Mouse (Mus musculus) erythroblast, embryonic 14.5 days (primary cell): ENCODE results near the gene Arhgdib.

Experiments
- GATA1 ChIP-seq: IDR thresholded peaks from 2 replicates; pipeline ENCODE4 v1.6.1; 2012; ENCODE audit warnings: low read length, inconsistent platforms, mixed read lengths
- TAL1 ChIP-seq: IDR thresholded peaks from 3 replicates; pipeline ENCODE4 v1.6.1; 2012; ENCODE audit warnings: low read length, inconsistent platforms, mixed read lengths

DNA sequence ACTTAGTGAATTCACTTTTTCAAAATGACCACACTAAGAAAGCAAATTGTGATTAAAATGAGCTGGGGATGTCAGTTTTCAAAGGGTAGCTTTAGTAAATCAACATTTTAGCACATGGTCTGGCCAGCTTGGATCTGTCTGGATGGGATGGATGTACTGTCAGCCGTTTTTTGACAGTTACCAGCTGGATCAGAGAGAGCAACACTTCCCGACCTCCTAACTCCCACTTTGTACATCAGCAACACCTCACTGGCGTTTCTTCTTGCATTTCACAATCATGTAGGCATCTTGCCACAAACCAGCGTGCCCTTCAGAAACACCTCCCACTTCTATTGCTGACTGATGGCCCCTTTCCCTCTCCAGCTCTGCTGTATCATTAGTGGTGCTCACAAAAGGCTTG is 43.5 kb downstream of the Arhgdib start:
- no peak for TF ChIP-seq GATA1
- no peak for TF ChIP-seq TAL1
